Mouse (Mus musculus) ES-E14 (cell line): Measurements from ENCODE around the gene Cd300ld5. TPM values are rescaled to one million over a fixed set of nuclear protein-coding genes. Genes with fewer than 3 reads are reported as not detected.
"Not testable (repeated sequence)": the region's sequence is repeated elsewhere in the genome, so short reads cannot be mapped to it uniquely, and the experiment has no call there.

Experiments used
- DNase-seq: peaks from one replicate; pipeline ENCODE4 v3.0.0-alpha.2; 2013; ENCODE audit warnings: low read depth, low spot score
- H3K27ac ChIP-seq: 2 replicates; pipeline ENCODE4 v1.5.1; 2012; ENCODE audit warnings: low read depth, mild to moderate bottlenecking, low read length, moderate library complexity, mixed read lengths; ENCODE audit not compliant: poor library complexity, insufficient read depth, severe bottlenecking
- H3K36me3 ChIP-seq: 2 replicates; pipeline ENCODE4 v1.6.1; 2012; ENCODE audit warnings: mild to moderate bottlenecking, low read length, moderate library complexity, mixed read lengths; ENCODE audit not compliant: control insufficient read depth, poor library complexity, insufficient read depth, severe bottlenecking
- H3K4me1 ChIP-seq, 2 experiments: fragments of 150-350 bp in 1 of 2; sonication (generic) in 1 of 2; 2 replicates each; pipeline ENCODE4 v1.6.1; 2012; ENCODE audit warnings: low read length in 2 of 2, mild to moderate bottlenecking in 1 of 2, mixed read lengths in 1 of 2; ENCODE audit not compliant: control insufficient read depth in 2 of 2, insufficient read depth in 2 of 2, poor library complexity in 1 of 2
- H3K4me3 ChIP-seq, 2 experiments: fragments of 150-350 bp in 1 of 2; sonication (generic) in 1 of 2; 2 replicates each; pipeline ENCODE4 v1.5.1; 2012; ENCODE audit warnings: low read length in 2 of 2, low read depth in 1 of 2, mild to moderate bottlenecking in 1 of 2, mixed read lengths in 1 of 2; ENCODE audit not compliant: insufficient read depth in 1 of 2, poor library complexity in 1 of 2, severe bottlenecking in 1 of 2
- H3K9ac ChIP-seq: 2 replicates; pipeline ENCODE4 v1.6.1; 2012; ENCODE audit warnings: low read depth, mild to moderate bottlenecking, low read length, mixed read lengths; ENCODE audit not compliant: poor library complexity, insufficient read depth, severe bottlenecking
- H3K9me3 ChIP-seq: fragments of 150-350 bp; sonication (generic); 2 replicates; pipeline ENCODE4 v1.6.1; 2012; ENCODE audit warnings: low read depth, mild to moderate bottlenecking, low read length; ENCODE audit not compliant: control insufficient read depth, insufficient read depth
- CHD2 ChIP-seq: IDR thresholded peaks from 2 replicates; pipeline ENCODE4 v1.6.1; 2014; ENCODE audit warnings: mild to moderate bottlenecking, low read depth, low read length, inconsistent platforms
- HCFC1 ChIP-seq: IDR thresholded peaks from 2 replicates; pipeline ENCODE4 v1.6.1; 2012; ENCODE audit warnings: low read length, inconsistent platforms, borderline replicate concordance; ENCODE audit not compliant: insufficient read depth
- MAFK ChIP-seq: IDR thresholded peaks from 2 replicates; pipeline ENCODE4 v1.6.1; 2014; ENCODE audit warnings: mild to moderate bottlenecking, low read depth, low read length, inconsistent platforms; ENCODE audit not compliant: insufficient read depth
- ZC3H11A ChIP-seq: IDR thresholded peaks from 2 replicates; pipeline ENCODE4 v1.6.1; 2012; ENCODE audit warnings: low read depth, mild to moderate bottlenecking, inconsistent platforms, low read length, borderline replicate concordance
- ZNF384 ChIP-seq: IDR thresholded peaks from 2 replicates; pipeline ENCODE4 v1.6.1; 2012; ENCODE audit warnings: low read depth, low read length, inconsistent platforms
- in situ Hi-C, 2 experiments: fragments of 600-800 bp; cut with MboI; formaldehyde crosslinking; loops; one replicate each; pipeline ENCODE4 v1.15.1; 2025; ENCODE audit warnings: low sequenced_read_pairs in 2 of 2, inconsistent platforms in 1 of 2; ENCODE audit not compliant: unreplicated experiment in 2 of 2
- total RNA-seq: library from RNA; depleted of rRNA; stranded (reverse); fragments of 300-350 nt; gene quantifications from 2 replicates; pipeline ENCODE4 v1.2.3, GENCODE M21; 2012

The Cd300ld5 gene
- total RNA-seq, 1 experiment = not detected

DNA sequence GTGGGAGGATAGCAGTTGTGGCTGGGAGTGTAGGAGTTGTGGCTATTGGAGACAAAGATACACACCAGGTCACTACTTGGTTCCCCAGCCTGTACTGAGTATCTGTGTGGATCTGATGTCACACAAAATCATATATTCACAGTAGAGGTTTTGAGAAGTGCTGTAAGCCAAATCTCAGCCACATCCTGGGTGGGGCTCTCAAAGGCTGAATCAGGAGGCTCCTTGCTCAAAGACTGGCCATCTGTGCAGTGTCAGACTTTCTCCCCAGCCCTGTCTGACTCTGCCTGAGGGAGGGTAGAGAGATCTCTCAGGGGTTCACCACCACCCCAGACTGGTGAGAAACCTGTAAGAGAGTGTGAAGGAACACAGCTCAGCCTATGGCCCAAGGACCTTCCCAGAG, 17.0 kb upstream of the Cd300ld5 start:
- no peak for DNase-seq
- in situ Hi-C loops = no loop called here
- H3K27ac ChIP-seq = no peak overlapping the region
- no peaks in the 10 kb centered on the region for H3K9me3 ChIP-seq
- no peaks in the 10 kb centered on the region for H3K36me3 ChIP-seq
- TF ChIP-seq CHD2 = no peak
- no peak for TF ChIP-seq ZC3H11A
- TF ChIP-seq MAFK = no peak
- no peak for TF ChIP-seq ZNF384
- TF ChIP-seq HCFC1 = no peak
- H3K4me3 ChIP-seq = no peak overlapping the region
- H3K9ac ChIP-seq = no peak overlapping the region
- H3K4me1 ChIP-seq = peaks cover 0 to 4% of the 10 kb centered on the region in 2 experiments; a peak in 1 of 4 replicates

- DNase-seq = no peak
- TF ChIP-seq HCFC1 = no peak
- TF ChIP-seq ZC3H11A = no peak
- no peak for TF ChIP-seq CHD2
- TF ChIP-seq ZNF384 = no peak
- no peak for TF ChIP-seq MAFK
Observed at GRCm38 (mm10) chr11:115052991-115053390, 15.4 kb upstream of the Cd300ld5 start.

DNA sequence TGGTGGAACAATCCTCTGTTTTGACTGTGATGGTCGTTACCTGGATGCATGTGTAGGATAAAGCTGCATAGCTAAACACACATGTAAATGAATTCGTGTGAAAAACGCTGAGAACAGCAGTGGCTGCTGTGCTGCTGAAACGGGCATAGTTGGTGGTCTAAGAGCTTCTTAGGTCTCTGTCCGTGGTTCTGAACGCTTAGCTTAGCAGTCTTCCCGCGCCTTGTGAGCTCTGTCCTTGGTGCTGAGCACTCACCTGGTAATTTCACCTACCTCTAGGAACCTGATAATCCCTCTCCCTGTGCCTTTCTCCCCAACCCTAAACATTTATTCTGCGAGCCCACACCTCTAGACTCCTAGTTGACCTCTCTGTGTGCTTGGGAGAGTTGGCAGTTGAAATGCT, 14.6 kb upstream of the Cd300ld5 start:
- H3K9ac ChIP-seq = no peak overlapping the region
- peak; percentile 91 for DNase-seq
- H3K27ac ChIP-seq = no peak overlapping the region
- in situ Hi-C loops = no loop called here
- TF ChIP-seq MAFK (peak; percentile 99), ZNF384 (no peak)
- peaks cover 0 to 4% of the 10 kb centered on the region in 2 experiments; a peak in 1 of 4 replicates for H3K4me1 ChIP-seq
- no peaks in the 10 kb centered on the region for H3K36me3 ChIP-seq
- H3K4me3 ChIP-seq = no peak overlapping the region
- no peaks in the 10 kb centered on the region for H3K9me3 ChIP-seq

More at GRCm38 (mm10) chr11:115052991-115053390, 15.4 kb upstream of the Cd300ld5 start:
- H3K4me1 ChIP-seq = peaks cover 0 to 4% of the 10 kb centered on the region in 2 experiments; a peak in 1 of 4 replicates
- H3K9ac ChIP-seq = no peak overlapping the region
- in situ Hi-C loops = no loop called here
- H3K9me3 ChIP-seq = no peaks in the 10 kb centered on the region
- H3K4me3 ChIP-seq = no peak overlapping the region
- no peaks in the 10 kb centered on the region for H3K36me3 ChIP-seq
- no peak overlapping the region for H3K27ac ChIP-seq

DNA sequence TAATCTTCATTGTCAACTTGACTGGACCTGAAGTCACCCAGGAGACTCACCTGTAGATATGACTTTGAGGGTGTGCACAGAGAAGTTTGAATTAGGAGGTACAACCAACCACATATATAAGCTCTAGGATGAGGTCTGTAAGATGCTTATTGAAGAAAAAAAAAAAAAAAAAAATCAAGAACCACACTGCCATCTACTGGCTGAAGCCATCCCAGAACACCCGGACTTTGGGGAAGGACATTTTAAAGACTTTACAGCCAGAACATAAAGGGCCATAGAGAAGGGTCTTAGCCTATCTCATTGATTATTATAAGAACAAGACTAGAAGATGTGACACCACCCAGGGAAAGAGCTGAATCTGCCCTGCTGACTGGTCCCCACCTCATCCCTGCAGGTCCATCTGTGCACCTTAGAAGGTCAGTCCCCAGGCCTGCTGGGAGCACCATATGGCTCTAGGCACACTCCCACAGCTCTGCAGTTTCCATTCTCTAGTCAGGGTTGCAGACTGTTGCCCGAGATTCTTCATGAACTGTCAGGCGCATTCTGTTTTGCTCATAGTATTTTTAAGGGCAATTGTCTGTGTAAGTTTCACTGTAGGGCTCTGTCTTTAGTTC, 11.8 kb upstream of the Cd300ld5 start:
- Histone ChIP-seq H3K27ac (no peak overlapping the region), H3K36me3 (no peaks in the 10 kb centered on the region), H3K4me1 (peaks cover 0 to 4% of the 10 kb centered on the region in 2 experiments; a peak in 1 of 4 replicates), H3K9me3 (no peaks in the 10 kb centered on the region), H3K4me3 (no peak overlapping the region), H3K9ac (no peak overlapping the region)
- no peak for DNase-seq
- TF ChIP-seq CHD2 (no peak), ZNF384 (peak; percentile 99)
- in situ Hi-C loops = no loop called here

GRCm38 (mm10) chr11:115048259-115048658, 10.7 kb upstream of the Cd300ld5 start, which contains the start of gene Cd300ld3:
Cd300ld3 (minus strand) TSS chr11:115048409.
- H3K4me1 ChIP-seq = peaks cover 0 to 3% of the 10 kb centered on the region in 2 experiments; a peak in 1 of 4 replicates
- TF ChIP-seq MAFK (no peak), CHD2 (no peak), HCFC1 (no peak), ZC3H11A (no peak), ZNF384 (no peak)
- in situ Hi-C loops = no loop called here
- H3K36me3 ChIP-seq = no peaks in the 10 kb centered on the region
- H3K4me3 ChIP-seq = no peak within 1 kb of the TSS
- H3K9me3 ChIP-seq = no peaks in the 10 kb centered on the region
- no peak within 1 kb of the TSS for H3K27ac ChIP-seq
- no peak for DNase-seq
- H3K9ac ChIP-seq = no peak within 1 kb of the TSS

GRCm38 (mm10) chr11:115026912-115027311, 10.7 kb downstream of the Cd300ld5 start, which contains the start of gene Cd300ld4:
Cd300ld4 (minus strand) TSS chr11:115027012.
- in situ Hi-C loops = not testable (repeated sequence)

DNA sequence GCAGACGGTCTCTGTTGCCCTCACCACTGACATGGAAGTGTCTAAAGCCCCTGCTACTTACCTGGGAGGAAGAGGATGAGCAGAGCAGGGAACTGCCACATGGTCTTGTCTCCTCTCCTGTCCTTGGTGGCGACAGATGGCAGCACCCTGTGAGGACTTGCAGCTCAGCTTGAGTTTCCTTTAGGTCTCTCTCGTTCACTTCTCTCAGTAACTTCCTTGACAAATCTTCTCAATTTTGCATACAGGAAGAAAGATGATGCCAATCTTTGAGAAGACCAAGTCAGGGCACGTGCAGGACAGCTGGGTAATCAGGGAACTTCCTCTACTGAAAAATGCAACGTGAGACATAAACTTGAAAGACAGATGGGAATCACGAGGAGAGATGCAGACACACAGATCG, 21.5 kb downstream of the Cd300ld5 start, which contains the start of gene Cd300ld2:
Cd300ld2 (minus strand) TSS at position 101 of the 400 bp plus-strand sequence.
- H3K4me1 ChIP-seq, H3K9ac ChIP-seq, H3K4me3 ChIP-seq, H3K27ac ChIP-seq, H3K9me3 ChIP-seq, DNase-seq, in situ Hi-C loops, H3K36me3 ChIP-seq: not testable (repeated sequence)

More at GRCm38 (mm10) chr11:115026912-115027311, 10.7 kb downstream of the Cd300ld5 start, which contains the start of gene Cd300ld4:
- not testable (repeated sequence) for H3K9me3 ChIP-seq, H3K36me3 ChIP-seq, H3K4me3 ChIP-seq, H3K27ac ChIP-seq, DNase-seq, H3K9ac ChIP-seq, H3K4me1 ChIP-seq
